Mouse (Mus musculus) MEL-GATA-1-ER (cell line): ENCODE data around the gene Apba2.

Experiments used
- DNase-seq: peaks from one replicate; pipeline ENCODE4 v3.0.0-alpha.2; 2012; ENCODE audit warnings: low read depth; ENCODE audit errors: extremely low read depth

Gene Apba2

GRCm38 (mm10) chr7:64725967-64726695 is 224.6 kb downstream of the Apba2 start:
- no peak for DNase-seq

DNA sequence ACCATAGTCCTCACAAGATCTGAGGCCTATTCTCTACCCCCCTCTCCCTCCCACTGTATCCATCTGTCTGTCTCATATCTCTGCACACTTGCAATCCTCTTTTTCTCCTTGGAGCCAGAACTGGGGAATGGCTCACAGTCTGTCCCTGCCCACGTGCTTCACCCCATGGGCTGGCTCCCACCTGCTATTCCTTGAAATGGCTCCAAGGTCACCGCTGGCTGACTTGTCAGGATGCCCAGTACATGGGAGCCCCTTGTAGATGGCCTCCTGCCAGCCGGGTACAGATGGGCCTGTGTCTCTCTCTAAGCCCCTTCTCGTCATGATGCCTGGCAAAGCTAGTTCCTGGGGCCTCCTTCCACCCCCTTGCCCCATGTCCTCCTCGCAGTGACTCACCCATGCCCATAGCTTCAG is 226.7 kb downstream of the Apba2 start:
- no peak for DNase-seq

GRCm38 (mm10) chr7:64728816-64729215 is 227.3 kb downstream of the Apba2 start:
- DNase-seq, result no peak

GRCm38 (mm10) chr7:64729785-64730184 is 228.3 kb downstream of the Apba2 start:
- DNase-seq, result no peak

DNA sequence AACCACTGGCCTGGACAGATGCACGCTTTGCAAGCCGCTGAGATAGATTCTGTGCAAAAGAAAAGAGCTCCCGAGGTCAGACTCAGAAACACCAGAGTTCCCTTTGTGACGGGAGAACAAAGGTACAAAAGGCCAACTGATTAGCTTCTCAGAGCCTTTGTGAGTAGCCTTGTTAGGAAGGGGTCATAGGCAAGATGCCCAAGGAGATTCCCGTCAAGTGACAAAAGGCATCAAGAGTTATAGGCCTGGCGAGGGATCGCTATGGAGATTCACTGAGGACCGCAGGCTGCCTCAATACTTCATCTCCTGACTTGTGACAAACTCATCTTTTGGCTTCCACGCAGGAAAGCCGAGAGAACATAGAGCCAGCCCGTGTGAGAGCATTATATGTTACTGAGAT is 237.6 kb downstream of the Apba2 start:
- no peak for DNase-seq

GRCm38 (mm10) chr7:64741333-64742307 is 240.1 kb downstream of the Apba2 start:
- DNase-seq, result peak; percentile 18

DNA sequence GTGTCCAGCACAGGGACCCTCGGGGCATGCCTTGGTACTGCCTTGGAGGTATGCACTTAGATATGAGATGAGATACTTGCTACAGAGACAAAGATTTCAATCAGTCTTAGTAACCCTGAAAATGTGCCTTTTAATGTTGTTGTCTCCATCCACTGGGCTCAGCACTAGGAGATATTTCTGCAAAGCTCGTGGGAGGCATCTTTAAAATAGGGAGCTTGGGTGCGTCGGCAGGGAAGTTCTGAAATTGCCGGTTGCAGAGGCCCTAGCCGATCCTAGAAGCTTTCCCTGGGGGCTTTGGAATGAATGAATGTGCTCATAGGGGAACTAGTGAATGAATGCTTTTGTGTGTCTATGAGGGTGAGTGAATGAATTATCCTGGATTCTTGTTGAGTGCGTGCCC is 242.1 kb downstream of the Apba2 start:
- DNase-seq, result no peak

DNA sequence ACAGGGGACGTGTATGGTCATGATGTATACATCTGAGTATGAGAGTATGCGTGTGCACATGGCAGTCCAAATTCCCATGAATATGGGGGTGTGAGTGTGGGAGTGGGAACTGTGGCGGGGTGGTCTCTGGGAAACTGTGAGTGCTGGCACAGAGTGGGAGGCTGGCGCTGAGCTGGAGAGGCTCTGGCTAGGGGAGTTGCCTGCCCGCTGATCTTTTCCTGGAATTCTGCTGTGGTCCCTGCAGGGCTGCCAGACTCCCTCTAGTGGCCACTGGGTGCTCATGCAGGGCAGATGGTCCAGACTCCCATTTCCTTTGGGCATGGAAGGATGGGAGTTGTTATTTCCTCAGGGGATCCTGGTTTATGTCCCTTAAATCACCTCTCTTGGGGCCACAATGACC is 250.0 kb downstream of the Apba2 start:
- DNase-seq, result no peak

DNA sequence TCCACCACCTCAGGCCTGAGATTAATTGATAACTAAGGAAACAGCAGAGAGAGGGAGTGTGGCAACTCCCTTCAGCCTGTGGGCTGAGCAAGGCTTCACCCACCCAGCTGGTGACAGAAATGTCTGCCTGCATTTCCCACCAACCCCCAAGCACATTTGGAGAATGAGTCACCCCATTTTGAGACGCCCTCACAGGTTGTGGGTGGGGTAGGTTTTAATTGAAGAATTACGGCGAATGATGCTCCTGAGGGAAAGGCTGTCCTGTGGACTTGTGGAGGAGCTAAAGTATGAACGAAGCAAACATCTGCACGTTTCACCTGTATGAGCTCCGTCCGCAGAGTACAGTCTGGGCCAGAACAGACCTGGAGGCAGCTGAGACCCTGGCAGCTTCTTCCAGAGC is 250.6 kb downstream of the Apba2 start:
- DNase-seq, result no peak

- DNase-seq, result no peak
Observed at GRCm38 (mm10) chr7:64753678-64754077, 252.2 kb downstream of the Apba2 start.

GRCm38 (mm10) chr7:64754161-64754560 is 252.7 kb downstream of the Apba2 start:
- DNase-seq, result no peak

DNA sequence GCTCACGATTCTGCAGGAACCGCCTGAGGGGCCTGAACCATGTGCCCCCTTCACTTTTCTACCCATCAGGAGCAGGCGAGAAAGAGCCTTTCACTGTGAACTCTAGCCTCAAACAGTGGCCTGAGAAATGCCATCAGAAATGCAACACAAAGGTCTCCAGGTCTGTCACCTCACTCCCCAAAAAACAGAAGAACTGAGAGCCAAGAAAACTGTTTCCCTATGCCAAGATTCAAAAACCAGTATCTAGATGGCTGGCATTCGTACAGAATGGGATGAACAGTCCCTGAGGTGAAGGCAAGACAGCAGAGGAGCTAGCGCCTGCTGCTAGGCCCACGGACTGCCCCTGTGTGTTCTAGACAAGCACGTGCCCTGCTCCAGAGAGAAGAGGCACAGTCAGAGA is 253.6 kb downstream of the Apba2 start:
- no peak for DNase-seq

GRCm38 (mm10) chr7:64765595-64765994 is 264.1 kb downstream of the Apba2 start:
- DNase-seq, result no peak

DNA sequence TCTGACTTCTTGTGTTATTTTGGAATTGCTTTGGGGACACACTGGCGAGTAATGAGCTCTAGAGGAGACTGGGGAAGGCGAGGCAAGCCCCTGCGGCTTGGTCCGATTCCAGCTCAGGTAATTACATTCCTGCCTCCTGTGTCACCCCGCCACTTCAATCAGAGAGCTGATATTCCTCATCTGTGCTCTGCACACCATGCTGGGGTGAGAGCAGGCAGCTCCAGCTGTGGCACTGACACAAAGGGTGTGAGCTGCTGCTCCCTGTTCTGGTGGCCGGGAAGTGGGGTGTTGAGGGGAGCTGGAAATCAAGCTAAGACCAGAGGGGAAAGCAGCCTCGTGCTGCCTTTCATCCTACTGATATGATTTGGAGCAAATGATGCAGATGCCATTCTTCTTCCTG is 268.3 kb downstream of the Apba2 start:
- no peak for DNase-seq

DNA sequence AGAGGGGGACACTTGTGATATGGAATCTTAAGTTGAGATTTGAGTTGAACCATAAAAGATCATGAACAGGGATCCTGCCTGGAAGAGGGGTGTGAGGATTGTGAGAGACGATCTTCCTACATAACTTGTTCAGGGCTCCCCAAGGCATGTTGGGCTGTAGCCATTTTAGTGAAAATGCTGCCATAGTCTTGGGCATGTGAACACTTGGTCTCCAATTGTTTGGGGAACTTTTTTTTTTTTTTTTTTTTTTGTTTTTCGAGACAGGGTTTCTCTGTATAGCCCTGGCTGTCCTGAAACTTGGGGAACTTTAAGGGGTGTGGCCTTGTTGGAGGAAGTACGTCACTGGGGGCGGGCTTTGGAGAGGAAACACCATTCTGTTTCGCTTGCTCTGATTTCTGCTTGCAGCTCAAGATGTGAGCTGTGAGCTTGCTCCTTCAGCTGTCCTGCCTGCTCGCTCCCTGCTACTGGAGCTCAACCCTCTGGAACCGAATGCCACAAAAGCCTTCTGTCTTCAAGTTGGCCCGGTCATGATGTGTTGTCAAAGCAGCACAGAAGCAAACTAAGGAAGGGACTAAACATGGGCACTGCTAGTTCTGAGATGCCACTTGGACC is 269.4 kb downstream of the Apba2 start:
- DNase-seq, result no peak

DNA sequence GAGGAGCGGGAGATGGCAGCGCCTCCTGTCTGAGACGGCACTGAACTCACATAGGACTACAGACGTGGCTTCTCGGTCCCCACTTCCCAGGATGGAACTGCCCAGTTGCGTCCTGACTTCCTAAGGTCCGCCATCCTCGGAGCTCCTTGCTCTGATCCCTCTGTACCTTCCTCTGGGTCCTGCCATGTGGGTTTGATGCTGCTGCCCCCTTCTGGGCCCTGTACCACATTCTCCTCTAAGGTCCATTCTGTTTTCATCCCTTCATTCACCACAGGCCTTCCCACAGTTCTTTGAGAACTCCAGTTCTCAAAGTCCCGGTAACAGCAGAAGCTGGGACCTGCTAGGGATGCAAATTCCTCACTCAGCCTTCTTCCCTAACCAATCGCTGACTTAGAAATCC is 272.0 kb downstream of the Apba2 start:
- DNase-seq, result no peak

DNA sequence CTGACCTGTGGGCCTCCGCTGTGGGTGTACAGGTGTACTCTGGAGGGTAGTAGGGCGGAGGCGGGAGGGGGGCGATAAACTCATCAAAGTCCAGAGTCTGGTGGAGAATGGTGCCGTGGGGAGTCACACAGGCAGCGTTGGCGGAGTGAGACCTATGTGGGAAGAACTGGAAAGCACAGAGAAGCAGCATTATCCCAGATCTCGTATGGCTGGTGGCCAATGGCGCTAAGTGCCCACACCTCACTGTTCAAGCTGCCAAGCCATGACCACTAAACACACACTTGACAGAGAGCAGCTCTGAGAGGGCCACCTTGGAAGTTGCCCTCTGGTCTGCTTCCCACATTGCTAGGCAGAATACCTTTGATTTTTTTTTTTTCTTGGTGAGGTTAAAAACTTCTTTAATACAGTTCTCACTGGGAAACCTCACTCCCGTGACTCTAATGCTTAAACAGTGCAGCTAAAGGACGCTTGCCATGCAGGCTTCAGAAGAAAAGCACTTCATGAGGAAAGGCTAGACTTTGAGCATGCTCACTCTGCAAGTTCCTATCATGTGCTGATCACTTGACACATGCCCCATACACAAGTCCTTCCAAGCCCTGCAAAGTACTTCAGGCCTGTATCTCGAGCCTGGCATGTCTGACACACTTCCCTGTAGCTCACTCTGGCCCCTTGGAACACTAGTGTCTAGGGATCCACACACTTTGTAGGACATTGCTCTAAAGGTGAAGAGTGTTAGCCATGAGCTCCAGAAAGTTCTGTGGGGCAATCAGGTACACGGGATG is 275.4 kb downstream of the Apba2 start:
- no peak for DNase-seq

- no peak for DNase-seq
Observed at GRCm38 (mm10) chr7:64779501-64779900, 278.0 kb downstream of the Apba2 start.

- DNase-seq, result no peak
Observed at GRCm38 (mm10) chr7:64785040-64785439, 283.5 kb downstream of the Apba2 start.

DNA sequence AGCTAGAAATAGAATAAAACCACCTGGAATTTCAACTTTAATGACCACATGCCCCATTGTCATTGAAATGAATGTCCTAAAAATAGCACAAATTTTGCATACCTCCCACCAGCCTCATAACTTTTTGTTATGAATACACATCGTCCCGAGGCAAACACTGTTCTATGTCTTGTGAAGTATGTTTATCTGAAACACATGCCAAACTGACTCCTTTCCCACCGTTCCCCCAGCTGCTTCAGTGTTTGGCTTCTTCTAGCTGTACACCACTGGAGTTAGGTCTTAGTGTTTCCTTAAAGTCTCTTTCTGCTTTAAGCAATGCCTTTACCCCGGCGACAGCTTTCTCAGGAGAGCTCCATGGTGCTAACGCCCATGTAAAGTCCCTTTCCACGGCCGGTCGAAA is 289.6 kb downstream of the Apba2 start:
- DNase-seq, result no peak

DNA sequence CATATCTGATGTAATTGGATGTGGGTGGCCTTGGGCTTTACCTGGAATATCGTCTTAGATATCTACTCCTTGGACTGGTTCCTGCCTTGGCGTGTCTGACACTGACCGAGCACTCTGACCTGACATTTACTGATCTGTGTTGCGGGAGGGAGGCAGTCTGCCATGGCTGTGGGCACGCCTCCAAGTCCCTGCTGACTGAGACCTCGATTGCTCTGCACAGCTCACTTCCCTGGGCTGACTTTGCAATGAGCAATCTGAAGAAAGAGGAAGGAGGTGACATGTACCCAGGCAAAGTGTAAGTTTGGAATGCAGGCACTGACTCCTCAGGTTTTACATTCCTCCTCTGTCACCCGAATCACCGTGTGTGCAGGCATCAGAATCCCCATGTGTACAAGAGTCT is 290.5 kb downstream of the Apba2 start:
- DNase-seq, result peak; percentile 6
